Mouse (Mus musculus): ENCODE measurements around the gene Ryr2. TPM values are rescaled to one million over a fixed set of nuclear protein-coding genes. Genes with fewer than 3 reads are reported as not detected.
"Not testable (repeated sequence)": the region's sequence is repeated elsewhere in the genome, so short reads cannot be mapped to it uniquely, and the experiment has no call there.

Ryr2 gene
- polyA plus RNA-seq, 1 experiment from 2014 or later = 7.1 TPM

DNA sequence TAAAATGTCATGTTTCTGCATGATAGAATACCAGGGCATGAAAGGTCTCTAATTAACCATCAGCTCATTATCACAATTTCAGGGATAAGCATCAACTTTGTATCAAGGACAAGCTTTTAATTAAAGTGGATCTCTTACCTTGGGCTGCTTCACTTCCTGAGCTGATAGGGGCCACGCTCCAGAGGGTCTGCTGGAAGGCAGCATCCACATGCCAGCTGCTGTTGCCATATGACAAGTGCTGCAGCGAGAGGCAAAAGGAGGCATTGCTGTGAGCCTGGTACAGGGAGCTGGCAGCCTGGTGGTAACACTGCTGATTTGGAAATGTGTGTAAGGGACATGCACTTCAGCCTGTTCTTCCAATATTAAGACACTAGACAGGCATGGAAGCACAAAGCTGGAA, 237.8 kb downstream of the Ryr2 start:
- WGBS = 70% methylated on average over 2 of the region's 2 CpGs

DNA sequence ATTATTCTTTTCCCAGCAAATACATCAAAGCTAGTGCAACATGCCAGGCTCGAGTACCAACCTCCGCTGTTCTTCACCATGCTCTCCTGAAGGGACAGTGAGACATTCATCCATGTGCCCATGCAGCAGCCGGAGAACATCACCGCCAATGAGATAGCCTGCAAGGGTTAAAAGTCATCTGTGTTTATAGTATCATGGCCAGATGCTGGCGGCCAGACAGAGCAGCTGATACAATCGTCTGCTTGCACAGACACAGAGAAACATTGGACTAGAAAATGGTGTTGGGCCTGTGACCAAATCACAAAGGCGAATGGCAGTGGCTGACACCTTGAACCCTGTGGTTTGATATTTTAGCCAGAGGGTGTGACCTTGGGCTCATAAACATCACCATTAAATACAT, 238.7 kb downstream of the Ryr2 start:
- no peak overlapping the region for H3K4me3 ChIP-seq (replicated peaks)
- H3K27me3 ChIP-seq (replicated peaks) = no peaks in the 10 kb centered on the region
- WGBS = 81% methylated on average over 7 of the region's 7 CpGs
- no peak overlapping the region for H3K27ac ChIP-seq (replicated peaks)
- H3K4me1 ChIP-seq = no peaks in the 10 kb centered on the region
- ATAC-seq (ENCODE audit: low FRiP score) = no peak
- no peak overlapping the region for H3K9ac ChIP-seq (replicated peaks)
- no peak overlapping the region for H3K4me2 ChIP-seq
- H3K36me3 ChIP-seq = no peaks in the 10 kb centered on the region
- no peaks in the 10 kb centered on the region for H3K9me3 ChIP-seq (replicated peaks)

More for the DNA sequence above, 237.8 kb downstream of the Ryr2 start:
- H3K27ac ChIP-seq (replicated peaks) = no peak overlapping the region
- peak; percentile 51; the same call in 1 of the 2 replicates for ATAC-seq (ENCODE audit: low FRiP score)
- no peak overlapping the region for H3K9ac ChIP-seq (replicated peaks)
- no peaks in the 10 kb centered on the region for H3K27me3 ChIP-seq (replicated peaks)
- H3K4me2 ChIP-seq = no peak overlapping the region
- H3K36me3 ChIP-seq = no peaks in the 10 kb centered on the region
- H3K9me3 ChIP-seq (replicated peaks) = no peaks in the 10 kb centered on the region
- H3K4me3 ChIP-seq (replicated peaks) = no peak overlapping the region
- H3K4me1 ChIP-seq = no peaks in the 10 kb centered on the region

DNA sequence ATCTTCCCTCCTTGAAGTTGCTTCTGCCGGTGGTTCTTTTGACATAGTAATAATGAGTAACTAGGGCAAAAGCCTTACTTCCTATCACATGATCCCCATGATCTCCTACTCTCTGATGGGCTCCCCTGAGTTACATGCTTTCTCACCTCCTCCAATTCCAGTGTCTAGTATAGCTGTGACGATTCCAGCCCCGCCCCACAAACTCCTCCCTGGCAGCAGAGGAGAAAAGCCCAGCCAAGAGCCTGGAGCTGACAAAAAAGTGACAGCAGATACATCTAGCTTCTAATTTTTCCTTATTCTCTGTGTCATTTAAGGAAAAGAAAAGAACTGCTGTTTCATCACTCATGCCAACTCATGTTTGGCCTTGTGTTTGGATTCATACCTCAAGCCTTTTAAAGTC, 241.5 kb downstream of the Ryr2 start:
- Histone ChIP-seq H3K27me3 (replicated peaks) (no peaks in the 10 kb centered on the region), H3K4me1 (no peaks in the 10 kb centered on the region), H3K36me3 (no peaks in the 10 kb centered on the region), H3K4me2 (no peak overlapping the region), H3K27ac (replicated peaks) (no peak overlapping the region), H3K9ac (replicated peaks) (no peak overlapping the region), H3K9me3 (replicated peaks) (no peaks in the 10 kb centered on the region), H3K4me3 (replicated peaks) (no peak overlapping the region)
- WGBS = 85% methylated on average over 3 of the region's 3 CpGs
- ATAC-seq (ENCODE audit: low FRiP score) = no peak

DNA sequence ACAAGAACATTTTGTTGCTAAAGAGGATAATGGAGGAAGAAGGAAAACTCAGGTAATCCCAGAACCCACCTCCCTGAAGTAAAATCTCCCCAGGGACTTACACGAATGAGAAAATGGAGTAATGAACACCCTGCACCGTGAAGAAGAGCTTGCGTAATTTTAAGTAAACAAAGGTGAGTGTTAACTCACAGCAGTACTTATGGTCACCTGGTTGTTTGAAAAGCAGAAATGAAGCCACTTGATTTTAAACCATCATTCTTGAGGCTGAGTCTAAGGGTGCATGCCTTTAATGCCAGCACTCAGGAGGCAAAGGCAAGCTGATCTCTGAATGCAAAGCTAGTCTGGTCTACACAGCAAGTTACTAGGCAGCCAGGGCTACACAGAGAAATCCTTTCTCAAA, 255.1 kb downstream of the Ryr2 start:
- ATAC-seq (ENCODE audit: low FRiP score) = no peak
- Histone ChIP-seq H3K36me3 (0 out of 2 replicates have a peak, but pooled peaks cover 2% of the 10 kb centered on the region), H3K27me3 (replicated peaks) (no peaks in the 10 kb centered on the region), H3K4me2 (no peak overlapping the region), H3K9me3 (replicated peaks) (no peaks in the 10 kb centered on the region), H3K9ac (replicated peaks) (no peak overlapping the region), H3K27ac (replicated peaks) (no peak overlapping the region), H3K4me3 (replicated peaks) (no peak overlapping the region), H3K4me1 (no peaks in the 10 kb centered on the region)
- 89% methylated on average over 3 of the region's 3 CpGs for WGBS

DNA sequence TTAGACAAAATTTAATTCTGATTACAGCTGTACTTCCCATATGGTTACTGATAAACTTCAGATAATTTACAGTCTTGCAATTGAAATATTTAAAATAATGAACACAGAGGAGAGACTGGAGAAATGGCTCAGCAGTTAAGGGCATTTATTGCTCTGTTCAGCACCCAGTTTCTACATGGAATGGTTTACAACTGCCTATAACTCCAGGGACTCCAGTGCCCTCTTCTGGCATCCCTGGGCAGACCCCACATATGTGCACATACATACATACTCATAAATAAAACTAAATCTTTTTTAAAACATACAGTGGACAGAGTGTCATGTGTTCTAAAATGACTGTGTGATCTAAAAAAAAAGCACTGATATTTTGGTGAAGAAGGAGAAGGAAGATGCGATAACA, 262.9 kb downstream of the Ryr2 start:
- no peaks in the 10 kb centered on the region for H3K36me3 ChIP-seq
- no peaks in the 10 kb centered on the region for H3K9me3 ChIP-seq (replicated peaks)
- 97% methylated on average over 1 of the region's 1 CpGs for WGBS
- H3K4me2 ChIP-seq = no peak overlapping the region
- ATAC-seq (ENCODE audit: low FRiP score) = no peak
- no peak overlapping the region for H3K9ac ChIP-seq (replicated peaks)
- H3K27me3 ChIP-seq (replicated peaks) = no peaks in the 10 kb centered on the region
- H3K4me1 ChIP-seq = no peaks in the 10 kb centered on the region
- no peak overlapping the region for H3K27ac ChIP-seq (replicated peaks)
- no peak overlapping the region for H3K4me3 ChIP-seq (replicated peaks)

DNA sequence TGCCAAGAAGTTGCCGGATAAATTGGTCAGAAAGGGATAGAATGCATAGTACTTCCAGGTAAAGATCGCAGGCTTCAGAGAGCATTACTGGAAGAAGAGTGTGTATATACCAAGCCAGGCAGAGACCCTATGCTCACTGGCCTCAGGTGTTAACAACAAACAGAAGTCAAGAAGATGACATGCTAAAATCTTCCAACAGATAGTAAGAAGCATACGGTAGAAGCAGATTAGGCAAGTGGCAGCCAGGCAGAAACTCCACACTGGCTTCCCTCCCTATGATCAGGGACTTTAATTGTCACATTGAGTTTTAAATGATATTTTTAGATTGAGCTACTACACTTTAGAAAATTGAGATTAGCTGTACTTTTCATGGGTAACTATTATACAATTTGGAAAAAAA, 268.9 kb downstream of the Ryr2 start:
- no peaks in the 10 kb centered on the region for H3K9me3 ChIP-seq (replicated peaks)
- 95% methylated on average over 3 of the region's 3 CpGs for WGBS
- no peaks in the 10 kb centered on the region for H3K4me1 ChIP-seq
- no peak overlapping the region for H3K4me3 ChIP-seq (replicated peaks)
- no peaks in the 10 kb centered on the region for H3K27me3 ChIP-seq (replicated peaks)
- H3K27ac ChIP-seq (replicated peaks) = no peak overlapping the region
- H3K9ac ChIP-seq (replicated peaks) = no peak overlapping the region
- no peaks in the 10 kb centered on the region for H3K36me3 ChIP-seq
- no peak for ATAC-seq (ENCODE audit: low FRiP score)
- no peak overlapping the region for H3K4me2 ChIP-seq

DNA sequence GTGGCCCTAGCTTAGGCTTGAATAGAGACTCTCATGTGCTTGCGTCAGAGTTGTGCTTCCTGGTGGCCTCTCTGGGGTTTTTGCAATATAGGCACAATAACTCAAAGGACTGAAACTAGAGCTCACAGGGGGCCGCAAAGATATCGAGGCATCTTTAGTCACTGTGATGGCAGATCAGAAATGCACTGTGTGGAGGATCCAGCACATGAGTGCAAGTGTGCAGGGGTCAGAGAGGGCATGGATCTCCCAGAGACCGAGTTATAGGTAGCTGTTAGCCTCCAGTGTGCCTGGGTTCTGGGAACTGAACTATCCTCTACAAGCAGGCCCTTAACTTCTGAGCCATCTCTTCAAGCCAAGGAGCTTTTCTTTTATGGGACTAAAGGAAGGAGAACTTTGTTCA, 269.6 kb downstream of the Ryr2 start:
- Histone ChIP-seq H3K4me2 (no peak overlapping the region), H3K4me3 (replicated peaks) (no peak overlapping the region), H3K9ac (replicated peaks) (no peak overlapping the region), H3K27me3 (replicated peaks) (no peaks in the 10 kb centered on the region), H3K9me3 (replicated peaks) (no peaks in the 10 kb centered on the region), H3K4me1 (no peaks in the 10 kb centered on the region), H3K36me3 (no peaks in the 10 kb centered on the region), H3K27ac (replicated peaks) (0 out of 2 replicates have a peak overlapping the region, but pooled peaks have one; percentile 19)
- ATAC-seq (ENCODE audit: low FRiP score) = no peak
- 85% methylated on average over 4 of the region's 4 CpGs for WGBS

DNA sequence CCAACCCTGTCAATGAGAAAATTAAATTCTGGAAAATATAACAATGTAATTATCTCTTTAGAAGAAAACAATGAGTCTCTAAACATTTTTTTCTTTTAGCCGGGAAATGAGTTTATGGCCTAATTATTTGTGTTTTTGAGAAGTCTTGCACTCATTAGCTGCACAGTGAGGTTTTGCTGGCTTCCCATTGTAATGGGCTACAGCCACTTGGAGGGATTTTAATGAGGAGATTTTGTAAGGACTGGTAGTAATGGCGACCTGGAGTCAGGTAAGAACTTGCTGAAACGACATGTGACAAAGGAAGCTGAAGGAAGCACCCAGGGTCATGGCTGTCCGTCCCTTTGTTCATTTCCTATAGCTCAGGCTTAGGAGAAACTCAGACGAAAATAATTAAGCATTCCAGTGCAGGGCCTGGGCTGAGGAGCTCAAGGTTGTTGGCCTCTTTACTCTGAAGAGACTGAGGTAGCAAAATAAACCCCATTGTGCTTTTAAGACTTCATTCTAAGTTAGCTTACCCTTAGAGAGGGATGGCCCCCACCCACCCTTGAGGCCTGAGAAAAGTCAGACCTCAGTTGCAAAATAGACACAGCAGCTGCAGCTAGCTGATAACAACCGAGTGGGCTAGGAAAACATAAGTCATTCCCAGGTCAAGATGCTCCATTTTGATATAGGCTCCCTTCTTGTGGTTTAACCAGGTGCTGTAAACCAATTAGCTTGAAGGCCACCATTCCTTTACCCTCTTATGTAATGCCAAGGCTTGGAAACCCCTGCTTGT, 270.3 kb downstream of the Ryr2 start:
- peak; percentile 13; the same call in 1 of the 2 replicates for ATAC-seq (ENCODE audit: low FRiP score)
- 0 out of 2 replicates have a peak overlapping the region, but pooled peaks have one; percentile 19 for H3K27ac ChIP-seq (replicated peaks)
- no peaks in the 10 kb centered on the region for H3K9me3 ChIP-seq (replicated peaks)
- WGBS = 59% methylated on average over 6 of the region's 6 CpGs
- H3K36me3 ChIP-seq = no peaks in the 10 kb centered on the region
- H3K9ac ChIP-seq (replicated peaks) = no peak overlapping the region
- H3K4me3 ChIP-seq (replicated peaks) = no peak overlapping the region
- no peak overlapping the region for H3K4me2 ChIP-seq
- H3K27me3 ChIP-seq (replicated peaks) = no peaks in the 10 kb centered on the region
- H3K4me1 ChIP-seq = no peaks in the 10 kb centered on the region

DNA sequence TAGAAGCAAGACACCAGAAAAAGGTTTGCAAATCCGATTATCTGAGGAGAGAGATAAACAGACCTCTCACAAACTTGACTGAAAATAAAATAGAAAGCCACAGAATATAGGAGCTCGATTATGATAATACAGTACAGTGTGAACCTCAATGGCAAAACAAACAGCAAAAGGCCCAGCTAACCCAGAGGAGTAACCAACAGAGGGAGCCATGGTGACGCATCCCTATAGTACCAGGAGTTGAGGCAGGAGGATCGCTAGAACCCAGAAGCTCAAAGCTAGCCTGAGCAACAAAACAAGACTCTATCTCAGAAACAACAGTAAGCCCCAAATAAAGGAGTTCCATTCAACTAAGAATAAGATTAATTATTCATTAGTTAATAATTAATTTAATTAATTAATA, 275.5 kb downstream of the Ryr2 start:
- Histone ChIP-seq H3K4me3 (replicated peaks) (no peak overlapping the region), H3K9me3 (replicated peaks) (no peaks in the 10 kb centered on the region), H3K27ac (replicated peaks) (no peak overlapping the region), H3K4me2 (no peak overlapping the region), H3K9ac (replicated peaks) (no peak overlapping the region), H3K27me3 (replicated peaks) (no peaks in the 10 kb centered on the region), H3K36me3 (no peaks in the 10 kb centered on the region; the same call in 1 of the 2 replicates), H3K4me1 (no peaks in the 10 kb centered on the region)
- WGBS = 82% methylated on average over 4 of the region's 4 CpGs
- ATAC-seq (ENCODE audit: low FRiP score) = no peak

DNA sequence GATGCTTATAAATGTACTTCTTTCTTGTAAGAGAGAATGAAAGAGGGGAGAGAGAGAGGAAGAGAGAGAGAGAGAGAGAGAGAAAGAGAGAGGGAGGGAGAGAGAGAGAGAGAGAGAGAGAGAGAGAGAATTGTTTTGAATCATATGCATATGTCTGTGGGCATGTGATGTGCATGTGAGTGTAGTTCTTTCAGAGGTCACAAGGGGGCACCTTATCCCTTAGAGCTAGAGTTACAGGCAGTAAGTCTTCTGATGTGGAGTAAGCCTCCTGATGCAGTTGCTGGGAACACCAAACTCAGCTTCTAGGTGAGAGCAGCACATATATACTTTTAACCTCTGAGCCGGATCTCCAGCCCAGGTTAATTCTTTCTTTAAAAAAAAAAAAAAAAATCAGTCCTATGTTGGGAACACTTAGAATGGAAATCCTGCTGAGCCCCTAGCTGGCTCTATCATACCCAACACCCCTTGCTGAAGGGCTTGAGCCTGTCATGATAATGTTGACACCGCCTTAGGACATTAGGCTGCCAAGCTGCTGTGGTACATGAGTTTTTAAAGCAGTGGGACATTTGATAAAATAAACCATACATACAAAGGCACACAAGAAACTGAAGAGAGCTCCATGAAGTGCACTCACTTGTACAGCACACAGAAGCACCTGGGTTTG, 281.1 kb downstream of the Ryr2 start:
- no peak for ATAC-seq (ENCODE audit: low FRiP score)
- H3K36me3 ChIP-seq = peaks cover 6% of the 10 kb centered on the region

DNA sequence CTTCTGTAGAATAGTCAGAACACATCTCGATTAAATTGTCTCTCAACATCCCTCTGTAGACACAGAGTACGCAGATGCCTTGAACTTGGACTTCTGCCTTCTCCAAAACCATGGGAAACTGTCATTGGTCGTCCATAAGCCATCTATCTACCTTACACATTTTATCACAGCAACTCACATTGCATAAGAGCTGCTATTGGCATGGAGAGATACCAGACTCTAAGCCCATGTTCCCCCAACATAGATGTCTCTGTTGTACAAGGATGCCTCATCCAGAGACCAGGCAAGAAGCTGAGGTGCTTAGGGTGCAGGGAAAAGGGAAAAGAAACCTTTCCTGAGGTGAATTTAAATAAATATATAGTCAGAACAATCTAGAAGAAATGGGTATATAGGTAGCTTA, 288.0 kb downstream of the Ryr2 start:
- peaks cover 6% of the 10 kb centered on the region for H3K36me3 ChIP-seq
- no peaks in the 10 kb centered on the region for H3K27me3 ChIP-seq (replicated peaks)
- no peaks in the 10 kb centered on the region for H3K4me1 ChIP-seq
- WGBS = 79% methylated on average over 3 of the region's 3 CpGs
- no peaks in the 10 kb centered on the region for H3K9me3 ChIP-seq (replicated peaks)
- no peak overlapping the region for H3K4me2 ChIP-seq
- no peak overlapping the region for H3K9ac ChIP-seq (replicated peaks)
- ATAC-seq (ENCODE audit: low FRiP score) = no peak
- H3K27ac ChIP-seq (replicated peaks) = no peak overlapping the region
- H3K4me3 ChIP-seq (replicated peaks) = no peak overlapping the region

More for the DNA sequence above, 281.1 kb downstream of the Ryr2 start:
- Histone ChIP-seq H3K27ac (replicated peaks) (no peak overlapping the region), H3K4me2 (no peak overlapping the region), H3K4me3 (replicated peaks) (no peak overlapping the region), H3K9me3 (replicated peaks) (no peaks in the 10 kb centered on the region), H3K9ac (replicated peaks) (no peak overlapping the region), H3K4me1 (no peaks in the 10 kb centered on the region), H3K27me3 (replicated peaks) (no peaks in the 10 kb centered on the region)
- WGBS = 98% methylated on average over 2 of the region's 2 CpGs

DNA sequence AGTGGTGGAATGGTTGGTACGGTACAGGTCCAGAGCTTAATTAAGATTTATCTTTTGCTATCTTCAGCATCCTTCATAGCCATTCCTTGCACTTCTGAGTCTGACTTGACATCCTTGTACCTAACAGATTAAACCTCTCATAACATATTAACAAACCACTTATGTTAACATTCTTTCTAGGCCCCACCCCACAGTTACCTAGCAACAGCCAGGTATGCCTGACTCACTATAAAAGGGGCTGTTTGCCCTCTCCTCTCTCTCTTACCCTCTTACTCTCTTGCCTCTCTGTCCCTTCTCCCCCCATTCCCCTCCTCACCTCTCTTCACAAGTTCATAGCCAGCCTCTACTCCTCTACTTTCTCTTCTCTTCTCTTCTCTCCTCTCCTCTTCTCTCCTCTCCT, 297.4 kb downstream of the Ryr2 start:
- ATAC-seq (ENCODE audit: low FRiP score); H3K9me3 ChIP-seq (replicated peaks); H3K4me2 ChIP-seq; H3K36me3 ChIP-seq; H3K4me3 ChIP-seq (replicated peaks); H3K4me1 ChIP-seq; H3K9ac ChIP-seq (replicated peaks); H3K27ac ChIP-seq (replicated peaks); H3K27me3 ChIP-seq (replicated peaks): not testable (repeated sequence)
- WGBS = 87% methylated on average over 1 of the region's 1 CpGs
